Mouse (Mus musculus) adipose tissue, adult 10 weeks (tissue): ENCODE data around the gene Chgb. TPM values are rescaled to one million over a fixed set of nuclear protein-coding genes. Genes with fewer than 3 reads are reported as not detected.

Experiments used
- polyA plus RNA-seq: library from polyadenylated mRNA; stranded (reverse); fragments of 350-450 nt; fragmentation: Illumina TruSeq; extraction: RNeasy Lipid Tissue Mini Kit (QIAGEN cat#74804); gene quantifications from one replicate; pipeline ENCODE4 v1.2.3, GENCODE M21; 2014; ENCODE audit warnings: low read depth, low replicate concordance

The Chgb gene
- polyA plus RNA-seq = 0.25 TPM

DNA sequence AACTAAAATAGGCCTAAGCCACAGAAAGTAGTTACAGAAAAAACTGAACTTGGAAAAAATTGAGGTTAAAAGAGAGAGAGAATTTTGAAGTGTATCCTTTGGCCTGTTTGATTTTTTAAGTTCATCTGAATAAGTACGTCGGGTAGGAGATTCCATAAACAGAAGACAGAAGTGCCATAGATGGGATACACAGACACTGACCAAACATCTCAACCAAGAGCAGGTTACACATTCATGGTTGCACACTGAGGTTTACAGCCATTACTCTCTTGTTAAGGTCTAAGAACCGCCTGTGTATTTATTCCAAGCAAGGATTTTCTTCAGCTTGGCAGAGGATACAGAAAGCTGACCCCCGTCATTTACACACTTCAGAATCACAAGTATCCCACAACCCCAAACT is at the start of gene Chgb:
TSS of gene Chgb (plus strand) at position 301 of the 400 bp plus-strand sequence.

GRCm38 (mm10) chr2:132815608-132816314 is 34.7 kb downstream of the Chgb start, which contains the start of the genes Trmt6 and Mcm8:
Gene Trmt6 (minus strand): TSS chr2:132816055.
Gene Mcm8 (plus strand): TSS chr2:132816141.

Other genes starting within 250 kb of the Chgb start
- 16.9 TPM for gene Gpcpd1, start 193.5 kb upstream of the Chgb start, polyA plus RNA-seq
- 8.6 TPM for gene Shld1, start 94.3 kb upstream of the Chgb start, polyA plus RNA-seq
- gene Trmt6, start 34.8 kb downstream of the Chgb start, polyA plus RNA-seq = 20.0 TPM
- 3.2 TPM for gene Mcm8, start 34.9 kb downstream of the Chgb start, polyA plus RNA-seq
- 38.7 TPM for gene Crls1, start 65.4 kb downstream of the Chgb start, polyA plus RNA-seq
- gene Lrrn4, start 99.6 kb downstream of the Chgb start, polyA plus RNA-seq = 13.2 TPM
- gene Fermt1, start 164.6 kb downstream of the Chgb start, polyA plus RNA-seq = 7.1 TPM